Mouse (Mus musculus) mammary gland, adult 2 months (tissue): ENCODE measurements around the gene Inhbe. TPM values are rescaled to one million over a fixed set of nuclear protein-coding genes. Genes with fewer than 3 reads are reported as not detected.

Source experiments
- polyA plus RNA-seq: library from polyadenylated mRNA; depleted of rRNA; stranded (reverse); fragments of >200 nt; gene quantifications from 2 replicates; pipeline ENCODE4 v1.2.3, GENCODE M21; 2012; ENCODE audit warnings: low replicate concordance; rRNA removed

Inhbe gene
- 0.07 TPM in 1 of 2 replicates, not detected in the other for polyA plus RNA-seq

DNA sequence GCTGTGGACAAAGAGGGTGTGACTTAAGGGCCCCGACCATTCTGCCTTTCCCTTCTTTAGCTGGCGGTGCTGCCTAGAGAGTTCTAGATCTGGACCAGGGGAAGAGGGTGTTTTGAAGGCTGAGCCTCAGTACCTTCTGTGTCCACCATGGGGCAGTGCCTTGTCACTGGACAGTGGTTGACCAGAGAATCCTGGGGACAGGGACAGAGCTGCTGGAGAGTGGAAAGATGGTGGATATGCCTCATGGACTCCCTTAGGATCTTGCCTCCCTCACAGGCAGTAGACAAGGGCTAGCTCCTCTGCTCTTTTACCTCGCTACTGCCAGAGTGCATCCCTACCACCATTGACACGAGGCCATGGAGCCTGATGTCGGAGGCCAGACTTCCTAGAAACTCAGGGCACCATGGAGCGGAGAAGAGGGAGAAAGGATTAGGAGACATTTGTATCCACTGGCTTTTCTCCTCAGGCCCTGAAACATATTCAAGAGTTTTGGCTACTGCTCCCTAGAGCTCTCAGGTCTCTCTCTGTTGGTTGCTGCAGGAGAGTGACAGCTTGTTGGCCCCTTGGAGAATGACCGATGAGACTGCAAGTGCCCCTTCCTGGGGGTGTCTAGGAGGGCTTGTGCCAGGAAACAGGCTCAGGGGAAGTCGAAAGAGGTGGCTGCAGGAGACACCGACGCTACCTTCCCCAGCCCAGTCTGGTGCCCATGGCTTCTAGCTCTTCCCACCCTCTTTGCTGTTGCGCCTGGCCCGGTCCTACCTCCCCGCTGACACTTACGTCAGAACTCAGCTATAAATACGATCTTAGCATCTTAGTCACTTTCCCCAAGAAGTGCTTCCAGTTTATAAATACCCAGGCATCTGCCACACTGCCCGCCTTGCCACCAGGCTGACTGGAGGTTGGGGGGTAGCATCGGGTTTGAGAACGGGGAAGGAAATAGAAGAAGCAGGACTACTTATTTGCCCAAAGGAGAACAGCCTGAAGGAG lies at the start of gene Inhbe:
Gene Inhbe, minus strand, starts transcription at position 503 of the 987 bp plus-strand sequence.

DNA sequence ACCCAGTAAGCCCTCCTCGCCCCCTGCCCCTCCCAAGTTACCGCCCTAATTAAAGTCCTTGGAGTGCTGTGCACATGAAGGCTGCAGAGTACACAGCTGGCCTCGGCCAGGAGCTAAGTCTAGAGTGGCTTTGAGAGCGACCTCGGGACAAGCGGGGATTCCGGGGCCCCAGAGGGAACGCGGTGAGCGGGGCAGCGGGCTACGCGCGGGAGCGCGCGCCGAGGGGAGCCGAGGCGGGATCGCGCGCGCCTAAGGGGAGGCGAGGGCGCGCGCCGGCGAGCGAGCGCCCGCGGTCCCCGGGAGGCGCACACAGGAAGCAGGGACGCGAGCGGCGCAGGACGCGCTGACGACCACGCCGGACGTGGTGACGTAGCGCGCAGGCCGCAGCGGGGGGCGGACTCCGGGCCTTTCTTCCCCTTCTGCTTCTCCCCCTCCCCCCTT lies 26.1 kb upstream of the Inhbe start, which contains the start of gene R3hdm2:
Gene R3hdm2, plus strand, starts transcription at position 77 of the 441 bp plus-strand sequence.

DNA sequence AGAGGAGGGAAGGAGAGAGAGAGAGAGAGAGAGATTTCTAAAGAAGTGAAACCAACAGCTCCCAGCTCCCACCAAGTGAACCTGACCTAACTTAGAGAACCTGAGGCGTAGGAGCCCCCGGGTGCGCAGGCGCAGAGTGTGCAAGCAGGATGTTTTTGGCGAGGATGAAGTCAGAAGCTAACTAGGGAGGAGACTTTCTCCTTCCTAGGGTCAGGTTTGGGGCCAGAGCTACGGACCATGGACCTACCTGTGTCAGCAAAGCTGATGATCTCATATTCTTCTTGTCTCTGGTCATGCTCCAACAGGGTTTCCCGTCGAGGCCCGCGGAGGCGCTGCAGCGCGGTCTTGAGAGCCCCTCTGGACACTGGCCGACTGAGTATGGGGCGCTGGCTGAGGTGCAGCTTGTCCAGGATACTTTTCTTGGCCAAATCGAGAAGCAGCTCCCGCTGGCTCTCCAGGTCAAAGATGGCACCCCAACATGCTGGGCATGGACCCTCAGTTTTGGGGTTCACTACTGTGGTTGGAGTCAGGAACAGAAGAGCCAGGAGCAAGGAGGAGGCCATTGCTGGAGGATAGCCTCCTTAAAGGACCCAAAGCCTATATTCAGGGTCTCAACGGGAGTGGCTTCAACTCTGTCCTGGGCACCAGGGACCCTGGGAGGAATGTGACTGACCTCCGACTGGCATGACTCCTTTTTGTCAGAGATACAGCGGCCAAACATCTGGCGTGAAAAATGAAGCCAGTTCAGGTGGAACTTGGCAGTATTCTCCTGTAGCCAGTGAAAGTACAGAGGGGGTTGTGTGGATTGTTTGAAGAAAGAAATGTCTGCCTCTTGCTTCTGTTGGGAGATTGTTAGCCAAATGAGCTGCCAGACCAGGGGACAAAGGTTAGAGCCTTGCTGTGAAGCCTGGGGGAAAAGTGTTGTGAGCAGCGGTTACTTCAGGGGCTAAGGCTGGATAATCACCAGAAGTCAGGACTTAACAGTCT lies 15.9 kb upstream of the Inhbe start, which contains the start of gene Inhbc:
Gene Inhbc, minus strand, starts transcription at position 598 of the 987 bp plus-strand sequence.

DNA sequence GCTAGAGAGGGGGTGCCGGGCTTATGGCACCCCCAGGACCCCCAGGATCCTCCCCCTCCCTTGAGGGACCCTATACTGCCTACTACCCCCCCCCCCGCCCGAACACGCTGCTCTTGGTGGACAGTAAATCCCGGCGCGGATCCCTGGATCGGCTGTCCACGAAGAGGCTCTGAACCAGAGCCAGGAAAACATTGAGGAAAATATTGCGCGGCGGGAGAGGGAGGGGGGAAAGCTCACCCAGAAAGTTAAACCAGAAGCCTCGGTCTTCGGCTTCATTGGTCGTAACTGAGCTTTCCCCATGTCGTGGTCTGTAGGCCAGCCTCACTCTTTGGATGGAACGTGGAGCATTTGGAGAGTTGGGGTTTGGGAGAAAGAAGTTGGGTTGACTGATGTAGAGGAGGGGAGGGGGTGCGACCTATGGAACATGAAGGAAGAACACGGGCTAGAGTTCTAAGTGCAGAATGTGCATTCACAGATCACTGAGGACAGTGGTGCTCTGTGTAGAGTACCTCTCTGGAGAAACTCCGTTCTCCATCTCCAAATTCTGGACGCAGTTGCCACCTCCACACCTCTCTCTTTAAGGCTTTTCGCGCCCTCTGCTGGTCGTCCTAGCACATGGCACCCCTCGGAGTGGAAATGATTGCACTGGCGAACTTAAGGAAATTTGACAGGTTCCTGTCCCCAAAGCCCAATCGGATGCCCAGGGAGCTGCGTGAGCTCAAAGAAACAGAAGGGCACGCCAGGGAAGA lies 12.1 kb downstream of the Inhbe start, which contains the start of gene Gli1:
Gene Gli1, minus strand, starts transcription at position 84 of the 749 bp plus-strand sequence.

DNA sequence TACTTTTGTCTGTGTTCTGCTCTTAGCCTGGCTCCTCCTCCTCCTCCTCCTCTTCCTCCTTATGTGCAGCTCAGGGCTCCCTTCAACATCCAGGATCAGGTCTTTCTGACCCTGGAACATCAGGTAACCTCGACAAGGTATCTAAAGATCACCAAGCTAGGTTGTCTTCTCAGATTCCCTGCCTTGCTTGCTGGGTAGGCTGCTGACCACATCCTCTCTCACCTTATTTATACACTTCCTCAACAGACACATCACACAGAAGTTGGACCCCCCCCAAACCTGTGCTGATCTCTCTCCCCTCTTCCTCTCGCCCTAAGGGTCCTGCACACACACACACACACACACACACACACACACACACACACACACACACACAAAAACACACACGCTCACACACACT lies 32.6 kb downstream of the Inhbe start, which contains the start of gene Arhgap9:
Gene Arhgap9, plus strand, starts transcription at position 344 of the 400 bp plus-strand sequence.

DNA sequence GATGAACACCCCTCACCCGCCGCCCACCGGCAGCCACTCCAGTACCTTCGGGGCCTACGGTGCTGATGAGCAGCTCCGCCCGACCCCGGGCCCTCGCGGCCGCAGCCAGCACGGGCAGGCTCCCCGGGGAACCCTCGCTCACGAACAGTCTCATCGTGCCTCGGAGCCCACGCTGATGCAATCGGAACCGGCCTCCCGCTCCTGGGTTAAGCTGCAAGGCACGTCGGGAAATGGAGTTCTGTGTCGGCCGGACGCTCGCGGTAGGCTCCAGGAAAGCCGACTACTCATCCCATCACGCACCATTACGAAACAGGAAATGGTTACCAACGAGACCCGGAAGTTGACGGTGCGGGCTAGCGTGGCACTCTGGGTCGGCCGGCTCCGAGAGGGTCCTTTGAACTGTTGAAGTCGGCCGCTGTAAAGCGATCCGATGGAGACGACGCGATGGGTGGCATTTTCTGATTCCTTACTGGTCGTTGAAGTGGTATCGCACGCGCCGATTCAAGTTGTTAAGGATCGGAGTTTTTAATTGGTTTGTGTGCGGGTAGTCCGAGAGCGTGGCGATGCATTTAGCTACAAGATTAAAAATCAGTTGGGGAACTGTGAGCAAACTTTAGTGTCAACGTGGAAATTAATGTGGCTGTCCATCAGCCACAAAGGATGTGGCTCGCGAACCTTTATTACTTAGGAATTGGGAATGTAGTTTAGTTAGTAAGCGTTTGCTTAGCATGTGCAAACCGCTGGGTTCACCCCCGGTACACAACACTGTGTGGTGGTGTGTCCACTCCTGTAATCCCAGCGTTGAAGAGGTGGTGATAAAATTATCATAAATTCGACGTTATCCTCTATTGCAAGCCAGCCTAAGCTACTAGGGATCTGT lies 42.5 kb downstream of the Inhbe start, which contains the start of gene Mars:
Gene Mars, minus strand, starts transcription at position 311 of the 880 bp plus-strand sequence.

Other genes with a start within 250 kb of the Inhbe start
- 69.6 and 79.2 TPM in 2 replicates for gene Os9, start 233.3 kb downstream of the Inhbe start, polyA plus RNA-seq
- 109 and 214 TPM in 2 replicates for gene B4galnt1, start 189.2 kb downstream of the Inhbe start, polyA plus RNA-seq
- 2.9 and 13.3 TPM in 2 replicates for gene Slc26a10, start 173.8 kb downstream of the Inhbe start, polyA plus RNA-seq
- 32.2 and 35.6 TPM in 2 replicates for gene Arhgef25, start 164.3 kb downstream of the Inhbe start, polyA plus RNA-seq
- gene Dtx3, start 158.7 kb downstream of the Inhbe start, polyA plus RNA-seq, result 184 and 195 TPM in 2 replicates
- 29.6 and 40.7 TPM in 2 replicates for gene Pip4k2c, start 142.8 kb downstream of the Inhbe start, polyA plus RNA-seq
- gene Kif5a, start 91.1 kb downstream of the Inhbe start, polyA plus RNA-seq, result 5.8 and 6.1 TPM in 2 replicates
- 170 and 215 TPM in 2 replicates for gene Dctn2, start 88.0 kb downstream of the Inhbe start, polyA plus RNA-seq
- gene Mbd6, start 65.4 kb downstream of the Inhbe start, polyA plus RNA-seq, result 31.3 and 85.1 TPM in 2 replicates
- 59.7 TPM in 2 replicates for gene Mars, start 42.6 kb downstream of the Inhbe start, polyA plus RNA-seq
- gene Arhgap9, start 32.4 kb downstream of the Inhbe start, polyA plus RNA-seq, result 29.3 and 60.2 TPM in 2 replicates
- 4.5 and 4.9 TPM in 2 replicates for gene Gli1, start 12.4 kb downstream of the Inhbe start, polyA plus RNA-seq
- gene Inhbc, start 16.0 kb upstream of the Inhbe start, polyA plus RNA-seq, result 0.19 TPM in 1 of 2 replicates, not detected in the other
- 105 and 111 TPM in 2 replicates for gene R3hdm2, start 25.9 kb upstream of the Inhbe start, polyA plus RNA-seq
- gene Stac3, start 147.3 kb upstream of the Inhbe start, polyA plus RNA-seq, result 1.9 and 95.5 TPM in 2 replicates
- gene Ndufa4l2, start 160.6 kb upstream of the Inhbe start, polyA plus RNA-seq, result 35.3 and 42.8 TPM in 2 replicates
- gene Shmt2, start 168.0 kb upstream of the Inhbe start, polyA plus RNA-seq, result 66.4 and 84.1 TPM in 2 replicates
- gene Nxph4, start 180.1 kb upstream of the Inhbe start, polyA plus RNA-seq, result 0.07 and 0.23 TPM in 2 replicates